Mouse (Mus musculus) kidney, embryonic 15.5 days (tissue): Measurements from ENCODE around the gene Babam1. TPM values are rescaled to one million over a fixed set of nuclear protein-coding genes. Genes with fewer than 3 reads are reported as not detected.
"Not testable (repeated sequence)": the region's sequence is repeated elsewhere in the genome, so short reads cannot be mapped to it uniquely, and the experiment has no call there.

ENCODE experiments used
- ATAC-seq: fragments of 200-750 bp; cut with Nextera tagmentation; replicated peaks from 2 replicates; pipeline ENCODE4 v1.8.0; 2017; ENCODE audit warnings: moderate TSS enrichment; ENCODE audit not compliant: low FRiP score
- H3K27ac ChIP-seq: fragments of 300-500 bp; sonication (generic); 2 replicates; pipeline ENCODE4 v1.5.1; 2015; ENCODE audit warnings: mild to moderate bottlenecking, inconsistent platforms
- H3K27me3 ChIP-seq: fragments of 300-500 bp; sonication (generic); 2 replicates; pipeline ENCODE4 v1.6.1; 2015; ENCODE audit warnings: inconsistent platforms
- H3K36me3 ChIP-seq: fragments of 300-500 bp; sonication (generic); 2 replicates; pipeline ENCODE4 v1.6.1; 2015; ENCODE audit warnings: inconsistent platforms
- H3K4me1 ChIP-seq: fragments of 300-500 bp; sonication (generic); 2 replicates; pipeline ENCODE4 v1.6.1; 2015; ENCODE audit warnings: inconsistent platforms
- H3K4me2 ChIP-seq: fragments of 300-500 bp; sonication (generic); 2 replicates; pipeline ENCODE4 v1.6.1; 2015; ENCODE audit warnings: moderate library complexity, mild to moderate bottlenecking, inconsistent platforms
- H3K4me3 ChIP-seq: fragments of 300-500 bp; sonication (generic); replicated peaks from 2 replicates; pipeline ENCODE4 v1.5.1; 2015; ENCODE audit warnings: mild to moderate bottlenecking, inconsistent platforms
- H3K9ac ChIP-seq: fragments of 300-500 bp; sonication (generic); 2 replicates; pipeline ENCODE4 v1.6.1; 2015; ENCODE audit warnings: mild to moderate bottlenecking, inconsistent platforms
- H3K9me3 ChIP-seq: fragments of 300-500 bp; sonication (generic); replicated peaks from 2 replicates; pipeline ENCODE4 v1.6.1; 2016; ENCODE audit warnings: inconsistent platforms
- WGBS: fragments of 180-500 bp; shearing (Covaris S2); methylation state at CpG from one replicate; pipeline ENCODE4 v1.1.7; 2015; ENCODE audit warnings: mixed read lengths; 5-methylcytosine and 5-hydroxymethylcytosine counted together
- polyA plus RNA-seq: library from polyadenylated mRNA; unstranded; fragments of >200 nt; fragmentation: Nextera tagmentation; extraction: Ambion mirVana; gene quantifications from 2 replicates; pipeline ENCODE4 v1.2.1, GENCODE M21; 2015

The Babam1 gene
- polyA plus RNA-seq, 1 experiment from 2014 or later, result 117 TPM

DNA sequence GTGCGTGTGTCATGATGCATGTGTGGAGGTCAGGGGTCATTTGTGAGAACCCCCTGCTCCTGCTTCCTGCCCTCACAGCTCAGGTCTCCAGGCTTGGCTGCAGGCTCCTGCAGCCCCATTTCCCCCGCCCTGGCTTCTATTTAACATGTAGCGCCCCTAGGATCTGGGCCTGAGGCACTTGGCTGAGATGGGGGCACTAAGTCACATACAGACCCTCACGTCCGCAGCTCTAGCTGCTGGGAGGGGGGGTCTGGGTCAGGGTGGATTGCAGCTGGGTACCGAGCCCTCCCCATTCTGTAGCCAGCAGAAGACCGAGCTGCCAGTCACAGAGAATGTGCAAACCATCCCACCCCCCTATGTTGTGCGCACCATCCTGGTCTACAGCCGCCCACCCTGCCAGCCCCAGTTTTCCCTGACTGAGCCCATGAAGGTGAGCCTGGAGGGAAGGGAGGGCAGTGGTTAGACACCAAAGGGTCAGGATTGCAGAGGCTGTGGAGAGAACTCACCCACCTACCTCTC, 5.8 kb downstream of the Babam1 start:
- Histone ChIP-seq H3K4me3 (no peak overlapping the region), H3K36me3 (peaks cover 33% of the 10 kb centered on the region), H3K27me3 (no peaks in the 10 kb centered on the region), H3K4me1 (peaks cover 30% of the 10 kb centered on the region), H3K9ac (no peak overlapping the region), H3K4me2 (no peak overlapping the region), H3K27ac (no peak overlapping the region), H3K9me3 (no peaks in the 10 kb centered on the region)
- no peak for ATAC-seq
- 86% methylated on average over 9 of the region's 9 CpGs for WGBS

DNA sequence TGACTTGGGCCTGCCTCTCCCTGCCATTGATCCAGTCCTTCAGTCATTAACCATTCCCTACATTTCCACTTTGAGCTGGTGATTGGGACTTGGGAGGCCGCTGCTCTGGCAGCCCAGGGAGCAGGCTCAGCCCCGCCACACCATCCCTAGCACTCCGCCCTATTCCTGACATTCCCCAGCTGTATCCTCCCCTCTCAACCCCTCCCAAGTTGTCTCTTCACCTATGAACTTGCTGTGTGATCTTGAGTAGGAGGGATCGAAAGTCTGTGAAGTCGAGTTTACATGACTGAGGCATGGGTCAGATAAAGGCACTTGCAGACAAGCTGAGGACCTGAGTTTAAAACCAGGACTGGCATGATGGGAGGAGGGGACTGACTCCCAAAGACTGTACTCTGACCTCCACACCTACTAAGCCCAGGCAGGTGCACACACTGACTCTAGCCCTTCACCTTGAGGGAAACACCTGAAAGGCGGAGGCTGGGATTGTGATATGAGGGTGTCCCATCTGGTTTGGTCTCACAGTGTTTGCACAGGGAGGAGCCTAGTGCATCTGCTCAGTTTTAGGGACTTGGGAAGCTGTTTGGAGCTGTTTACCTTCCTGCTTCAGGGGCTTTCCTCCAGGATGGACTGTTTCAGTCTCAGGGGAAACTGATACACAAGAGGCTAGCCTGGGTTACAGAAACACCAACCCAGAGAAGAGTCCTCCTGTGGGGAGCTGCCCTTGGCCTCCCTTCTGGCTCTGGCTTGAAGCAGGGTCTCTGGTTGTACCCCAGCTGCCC, 6.6 kb downstream of the Babam1 start:
- Histone ChIP-seq H3K4me2 (no peak overlapping the region), H3K36me3 (peaks cover 38% of the 10 kb centered on the region), H3K27me3 (no peaks in the 10 kb centered on the region), H3K27ac (no peak overlapping the region), H3K9ac (no peak overlapping the region), H3K9me3 (no peaks in the 10 kb centered on the region), H3K4me1 (peaks cover 30% of the 10 kb centered on the region), H3K4me3 (no peak overlapping the region)
- whole genome bisulfite sequencing, result 69% methylated on average over 6 of the region's 6 CpGs
- ATAC-seq, result no peak

DNA sequence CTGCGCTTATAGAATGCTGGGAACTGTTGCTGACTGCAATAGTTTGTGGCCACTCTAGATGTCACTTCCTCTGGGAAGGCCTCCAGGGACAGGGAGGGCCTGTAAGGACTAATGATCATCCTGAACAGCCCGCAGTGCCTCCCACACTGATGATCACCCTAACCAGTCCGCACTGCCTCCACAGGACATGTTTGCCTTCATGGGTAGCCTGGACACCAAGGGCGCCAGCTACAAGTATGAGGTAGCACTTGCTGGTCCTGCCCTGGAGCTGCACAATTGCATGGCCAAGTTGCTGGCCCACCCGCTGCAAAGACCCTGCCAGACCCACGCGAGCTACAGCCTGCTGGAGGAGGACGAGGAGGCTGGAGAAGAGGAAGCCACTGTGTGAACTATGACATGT, 7.3 kb downstream of the Babam1 start:
- 88% methylated on average over 8 of the region's 8 CpGs for whole genome bisulfite sequencing
- no peak for ATAC-seq
- Histone ChIP-seq H3K4me2 (no peak overlapping the region), H3K27ac (no peak overlapping the region), H3K27me3 (no peaks in the 10 kb centered on the region), H3K36me3 (peaks cover 38% of the 10 kb centered on the region), H3K4me1 (peaks cover 32% of the 10 kb centered on the region), H3K9me3 (no peaks in the 10 kb centered on the region), H3K4me3 (no peak overlapping the region), H3K9ac (no peak overlapping the region)

- Histone ChIP-seq H3K9me3 (no peaks in the 10 kb centered on the region), H3K36me3 (peaks cover 39% of the 10 kb centered on the region), H3K9ac (no peak overlapping the region), H3K4me2 (peak overlapping the region; percentile 92), H3K27me3 (no peaks in the 10 kb centered on the region), H3K27ac (peak overlapping the region; percentile 80), H3K4me1 (peaks cover 32% of the 10 kb centered on the region), H3K4me3 (peak overlapping the region; percentile 71)
- 66% methylated on average over 9 of the region's 9 CpGs for WGBS
- ATAC-seq, result no peak
Observed at GRCm38 (mm10) chr8:71404951-71405351, 8.3 kb downstream of the Babam1 start.

DNA sequence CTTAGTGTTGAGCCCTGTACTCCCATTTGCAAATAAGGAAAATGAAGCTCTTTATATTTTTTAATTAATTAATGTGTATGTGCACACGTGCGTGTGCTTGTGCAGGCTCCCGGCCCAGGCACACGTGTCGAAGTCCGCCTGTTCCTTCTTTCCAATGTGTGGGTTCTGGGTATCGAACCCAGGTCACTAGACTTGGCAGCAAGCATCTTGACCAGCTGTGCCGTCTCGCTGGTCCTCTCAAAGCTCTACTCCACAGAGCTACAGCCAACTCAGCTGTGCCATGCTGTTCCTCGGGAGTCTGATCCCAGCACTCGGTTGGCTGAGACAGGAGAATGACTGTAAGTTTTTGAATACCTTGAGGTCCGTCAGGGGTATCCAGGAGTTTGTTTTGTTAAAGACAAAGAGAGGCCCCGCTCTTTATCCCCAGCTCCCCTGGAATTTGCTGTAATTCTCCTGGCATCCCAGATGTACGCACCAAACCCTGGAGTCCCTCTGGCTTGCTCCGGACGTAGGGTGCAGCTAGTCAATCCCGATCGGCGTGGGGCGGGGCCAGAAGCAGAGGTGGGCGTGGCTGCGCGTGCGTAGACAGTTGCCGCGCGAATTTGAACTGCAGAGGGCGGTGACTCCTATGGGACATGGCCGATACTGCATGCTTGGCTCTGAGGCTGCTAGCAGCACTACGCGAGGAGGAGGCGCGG, 8.9 kb downstream of the Babam1 start, which contains the start of gene Ankle1:
Gene Ankle1, plus strand, starts transcription at position 610 of the 698 bp plus-strand sequence.
- Histone ChIP-seq H3K36me3 (peaks cover 39% of the 10 kb centered on the region), H3K27me3 (no peaks in the 10 kb centered on the region), H3K4me3 (peak within 1 kb of the TSS; percentile 71), H3K27ac (peak within 1 kb of the TSS; percentile 80), H3K9ac (peak within 1 kb of the TSS; percentile 65), H3K9me3 (no peaks in the 10 kb centered on the region), H3K4me1 (peaks cover 32% of the 10 kb centered on the region), H3K4me2 (peak within 1 kb of the TSS; percentile 92)
- peak; percentile 89 for ATAC-seq
- WGBS, result 17% methylated on average over 33 of the region's 33 CpGs

DNA sequence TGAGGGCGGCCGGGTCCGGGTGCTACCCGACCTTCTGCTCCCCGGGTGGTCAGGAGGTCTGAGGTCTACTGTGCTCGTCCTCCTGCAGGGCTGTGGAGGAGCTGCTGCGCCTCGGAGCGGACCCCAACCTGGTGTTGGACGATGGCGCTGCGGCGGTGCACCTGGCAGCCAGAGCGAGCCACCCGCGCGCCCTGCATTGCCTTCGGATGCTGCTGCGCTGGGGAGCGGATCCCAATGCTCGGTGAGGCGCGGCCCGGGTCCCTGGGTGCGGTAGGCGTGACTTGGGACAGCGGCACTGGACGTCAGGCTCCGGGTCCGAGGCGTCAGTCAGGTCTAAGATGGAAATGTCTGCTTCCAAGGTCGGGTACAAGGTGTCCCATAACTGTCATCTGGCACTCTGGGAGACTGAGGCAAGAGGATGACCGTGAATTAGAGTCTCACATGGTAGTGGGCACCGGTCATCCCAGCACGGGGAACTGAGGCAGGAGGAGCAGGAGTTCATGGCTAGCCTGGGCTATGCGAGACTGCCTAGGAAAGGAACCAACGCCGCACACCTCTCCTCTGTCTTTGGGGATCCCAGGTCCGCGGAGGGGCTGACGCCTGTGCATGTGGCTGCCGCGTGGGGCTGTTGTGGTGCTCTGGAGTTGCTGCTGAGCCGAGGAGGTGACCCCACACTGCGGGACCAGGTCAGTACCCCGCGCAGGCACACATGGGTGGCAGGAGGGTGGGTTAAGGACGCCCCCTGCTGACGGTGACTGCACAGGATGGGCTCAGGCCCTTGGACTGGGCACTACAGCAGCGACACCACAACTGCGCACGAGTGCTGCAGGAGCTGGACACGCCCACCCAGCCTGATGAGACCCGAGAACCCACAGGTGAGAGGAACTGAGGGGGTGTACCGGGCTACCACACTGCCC, 9.7 kb downstream of the Babam1 start:
- Histone ChIP-seq H3K4me2 (peak overlapping the region; percentile 92), H3K27ac (peak overlapping the region; percentile 72), H3K4me1 (peaks cover 33% of the 10 kb centered on the region), H3K27me3 (no peaks in the 10 kb centered on the region), H3K36me3 (peaks cover 34% of the 10 kb centered on the region), H3K4me3 (peak overlapping the region; percentile 71), H3K9ac (peak overlapping the region; percentile 65), H3K9me3 (no peaks in the 10 kb centered on the region)
- peak; percentile 88 for ATAC-seq
- WGBS, result under 1% methylated on average over 55 of the region's 55 CpGs

- Histone ChIP-seq H3K36me3 (peaks cover 34% of the 10 kb centered on the region), H3K4me2 (peak overlapping the region; percentile 92), H3K27ac (no peak overlapping the region), H3K4me3 (peak overlapping the region; percentile 71), H3K9ac (no peak overlapping the region), H3K27me3 (no peaks in the 10 kb centered on the region), H3K9me3 (no peaks in the 10 kb centered on the region), H3K4me1 (peaks cover 40% of the 10 kb centered on the region)
- ATAC-seq, result no peak
- WGBS, result 92% methylated on average over 14 of the region's 14 CpGs
Observed at GRCm38 (mm10) chr8:71407441-71407840, 10.8 kb downstream of the Babam1 start.

- Histone ChIP-seq H3K4me1 (peaks cover 40% of the 10 kb centered on the region), H3K36me3 (peaks cover 34% of the 10 kb centered on the region), H3K27ac (no peak overlapping the region), H3K4me2 (no peak overlapping the region), H3K9me3 (no peaks in the 10 kb centered on the region), H3K9ac (no peak overlapping the region), H3K4me3 (no peak overlapping the region), H3K27me3 (no peaks in the 10 kb centered on the region)
- 94% methylated on average over 4 of the region's 4 CpGs for WGBS
- ATAC-seq, result no peak
Observed at GRCm38 (mm10) chr8:71408231-71408630, 11.6 kb downstream of the Babam1 start.

- ATAC-seq, result 0 out of 2 replicates have a peak, but pooled peaks have one; percentile 54
Observed at GRCm38 (mm10) chr8:71411535-71412273, 15.0 kb downstream of the Babam1 start.

GRCm38 (mm10) chr8:71422121-71422520, 25.5 kb downstream of the Babam1 start:
- no peak for ATAC-seq

More at GRCm38 (mm10) chr8:71411535-71412273, 15.0 kb downstream of the Babam1 start:
- no peak overlapping the region for H3K27ac ChIP-seq
- H3K4me1 ChIP-seq, result peaks cover 22% of the 10 kb centered on the region
- no peaks in the 10 kb centered on the region for H3K9me3 ChIP-seq
- peaks cover 8% of the 10 kb centered on the region for H3K27me3 ChIP-seq
- 30% methylated on average over 11 of the region's 11 CpGs for WGBS
- H3K4me3 ChIP-seq, result no peak overlapping the region
- H3K36me3 ChIP-seq, result peaks cover 34% of the 10 kb centered on the region
- peak overlapping the region; percentile 35 for H3K4me2 ChIP-seq
- no peak overlapping the region for H3K9ac ChIP-seq

DNA sequence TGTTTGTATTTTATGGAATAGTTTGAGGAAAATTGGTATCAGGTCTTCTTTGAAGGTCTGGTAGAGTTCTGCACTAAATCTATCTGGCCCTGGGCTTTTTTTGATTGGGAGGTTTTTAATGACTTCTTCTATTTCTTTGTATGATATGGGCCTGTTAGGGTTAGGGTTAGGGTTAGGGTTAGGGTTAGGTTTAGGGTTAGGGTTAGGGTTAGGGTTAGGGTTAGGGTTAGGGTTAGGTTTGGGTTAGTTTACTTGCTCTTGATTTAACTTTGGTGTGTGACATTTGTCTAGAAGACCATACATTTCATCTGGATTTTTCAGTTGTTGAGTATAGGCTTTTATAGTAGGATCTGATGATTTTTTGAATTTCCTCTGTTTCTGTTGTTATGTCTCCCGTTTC, 36.3 kb downstream of the Babam1 start:
- not testable (repeated sequence) for H3K27ac ChIP-seq
- WGBS, result 87% methylated on average over 1 of the region's 1 CpGs

More at GRCm38 (mm10) chr8:71422121-71422520, 25.5 kb downstream of the Babam1 start:
- Histone ChIP-seq H3K9ac (no peak overlapping the region), H3K4me2 (no peak overlapping the region), H3K4me3 (no peak overlapping the region), H3K9me3 (no peaks in the 10 kb centered on the region), H3K36me3 (no peaks in the 10 kb centered on the region), H3K4me1 (no peaks in the 10 kb centered on the region), H3K27me3 (no peaks in the 10 kb centered on the region), H3K27ac (no peak overlapping the region)

More for the DNA sequence above, 36.3 kb downstream of the Babam1 start:
- H3K4me1 ChIP-seq, H3K4me2 ChIP-seq, H3K9ac ChIP-seq, ATAC-seq, H3K36me3 ChIP-seq, H3K4me3 ChIP-seq, H3K9me3 ChIP-seq, H3K27me3 ChIP-seq: not testable (repeated sequence)
